Mouse (Mus musculus) testis, postnatal 10 days (tissue): ENCODE measurements around the gene Mc1r.

Experiments used
- DNase-seq: peaks from one replicate; pipeline ENCODE4 v3.0.0; 2021; ENCODE audit warnings: low spot score

Gene Mc1r

DNA sequence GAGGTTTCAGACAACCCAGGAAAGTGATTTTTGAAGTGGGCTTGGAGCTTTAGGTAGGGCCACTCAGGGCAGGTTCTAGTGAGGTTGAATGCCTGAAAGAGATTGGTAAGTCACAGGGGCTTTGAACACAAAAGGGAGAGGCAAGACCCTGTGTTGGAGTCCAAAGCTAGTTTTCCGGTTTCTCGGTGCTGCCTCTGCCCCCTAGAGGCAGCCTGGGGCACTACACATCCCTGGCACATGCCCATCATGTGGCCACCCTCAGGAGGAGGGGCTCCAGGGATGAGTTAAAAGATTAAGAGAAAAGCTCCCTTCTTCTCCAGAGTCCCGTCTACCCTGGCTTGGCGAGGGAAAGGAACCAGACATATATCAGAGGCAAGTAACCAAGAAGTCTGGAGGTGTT is at the start of gene Mc1r:
Gene Mc1r (plus strand): TSS at position 322 of the 400 bp plus-strand sequence.
- DNase-seq, result peak; percentile 80

DNA sequence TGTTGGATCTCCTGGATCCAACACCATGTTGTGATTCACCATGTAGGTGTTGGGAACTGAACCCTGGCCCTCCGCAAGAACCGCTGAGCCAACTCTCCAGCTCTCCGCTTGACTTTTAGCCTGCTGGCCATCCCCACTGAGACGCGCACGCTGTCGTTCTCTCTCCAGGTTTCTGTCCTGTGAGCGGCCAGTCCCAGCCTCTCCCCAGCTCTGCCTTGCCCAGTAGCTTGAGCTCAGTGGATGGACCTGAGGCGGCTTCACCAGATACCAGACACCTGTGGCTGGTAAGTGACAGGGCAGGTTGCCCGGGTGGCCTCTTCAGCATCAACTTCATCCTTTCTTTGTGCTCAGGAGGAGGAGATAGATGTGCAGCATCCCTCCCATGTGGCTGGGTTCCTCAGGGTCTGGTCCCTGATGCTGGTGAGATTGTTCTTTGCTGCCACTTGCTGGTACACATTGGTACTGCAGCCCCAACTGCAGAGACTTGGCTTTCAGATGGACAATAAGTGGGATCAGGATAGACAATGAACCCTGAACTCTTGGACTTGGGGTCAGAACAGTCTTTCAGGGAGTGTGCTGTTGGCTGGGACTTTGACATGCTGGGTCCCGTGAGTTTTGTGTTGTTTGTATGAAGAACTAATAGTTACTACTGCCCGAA is 45.7 kb upstream of the Mc1r start:
- peak; percentile 86 for DNase-seq

DNA sequence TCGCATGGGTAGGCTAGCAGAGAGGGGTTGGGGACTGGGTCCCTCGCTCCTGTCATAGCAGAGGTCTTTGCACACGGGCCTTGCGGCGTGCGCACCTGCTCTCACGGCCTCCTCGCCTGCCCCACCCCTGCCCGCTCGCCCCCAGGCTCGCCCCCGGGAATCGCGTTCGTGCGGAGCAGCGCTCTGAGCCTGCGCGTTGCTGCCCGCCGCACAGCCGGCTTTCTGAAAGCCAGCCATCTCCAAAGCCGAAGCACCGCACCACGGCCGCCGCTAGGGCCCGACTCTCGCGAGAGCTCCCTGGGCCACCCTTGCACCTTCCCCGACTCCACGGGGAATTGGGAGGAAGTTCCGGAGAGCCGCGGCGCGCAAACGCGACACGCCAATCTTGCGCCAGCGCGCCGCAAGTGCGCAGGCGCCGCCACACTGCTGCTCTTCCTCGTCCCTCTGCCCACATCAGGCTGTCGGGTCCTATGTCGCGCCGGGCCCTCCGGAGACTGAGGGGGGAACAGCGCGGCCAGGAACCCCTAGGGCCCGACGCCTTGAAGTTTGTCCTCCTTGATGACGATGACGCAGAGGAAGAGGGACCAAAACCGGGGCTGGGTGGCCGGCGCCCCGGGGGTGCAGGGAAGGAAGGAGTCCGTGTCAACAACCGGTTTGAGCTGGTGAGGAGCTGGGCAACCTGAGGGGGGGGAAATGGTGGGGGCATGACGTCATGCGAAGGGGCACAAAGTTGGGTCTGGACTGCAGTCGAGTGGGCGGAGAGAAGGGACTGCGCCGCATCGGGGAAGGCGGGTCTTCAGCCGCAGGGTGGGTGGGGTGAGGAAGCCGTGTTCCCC is 33.3 kb upstream of the Mc1r start, which contains the start of gene Tcf25:
Gene Tcf25 (plus strand): TSS at position 351 of the 836 bp plus-strand sequence.
- DNase-seq, result peak; percentile 96

DNA sequence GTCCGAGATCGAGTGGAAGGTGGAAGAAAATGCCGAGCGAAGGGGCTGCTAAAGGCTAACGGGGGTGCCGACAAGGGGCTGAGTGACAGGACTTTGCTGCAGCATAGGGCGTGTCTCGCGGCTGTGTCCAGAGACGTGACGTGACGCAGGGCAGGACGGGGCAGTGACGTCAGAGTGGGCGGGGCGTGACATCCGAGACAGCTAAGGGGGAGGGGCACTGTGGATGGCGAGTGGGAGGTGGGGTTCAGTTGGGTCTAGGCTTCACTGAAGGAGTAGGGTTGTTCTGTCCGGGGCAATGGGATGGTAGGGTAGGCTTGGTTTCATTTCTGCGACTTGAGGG is 32.7 kb upstream of the Mc1r start:
- peak; percentile 99 for DNase-seq

DNA sequence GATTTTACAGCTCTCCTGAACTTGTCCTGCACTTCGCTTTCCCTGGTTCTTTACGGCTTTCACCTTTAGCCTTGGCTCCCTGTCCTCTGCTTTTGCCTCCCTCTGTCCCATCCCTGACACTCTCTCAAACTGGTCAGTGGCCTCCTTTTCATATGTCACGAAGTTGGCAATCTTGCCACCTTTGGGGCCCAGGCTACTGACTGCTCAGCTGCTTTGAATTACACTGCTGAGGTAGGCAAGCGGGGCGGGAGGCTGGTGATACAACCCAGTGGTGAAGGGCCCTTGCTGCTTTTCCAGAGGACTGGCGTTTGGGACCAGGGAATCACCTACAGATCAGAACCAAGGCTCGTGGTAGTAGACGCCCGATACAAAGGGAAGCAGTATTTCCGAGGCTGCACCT is 31.2 kb upstream of the Mc1r start:
- no peak for DNase-seq

DNA sequence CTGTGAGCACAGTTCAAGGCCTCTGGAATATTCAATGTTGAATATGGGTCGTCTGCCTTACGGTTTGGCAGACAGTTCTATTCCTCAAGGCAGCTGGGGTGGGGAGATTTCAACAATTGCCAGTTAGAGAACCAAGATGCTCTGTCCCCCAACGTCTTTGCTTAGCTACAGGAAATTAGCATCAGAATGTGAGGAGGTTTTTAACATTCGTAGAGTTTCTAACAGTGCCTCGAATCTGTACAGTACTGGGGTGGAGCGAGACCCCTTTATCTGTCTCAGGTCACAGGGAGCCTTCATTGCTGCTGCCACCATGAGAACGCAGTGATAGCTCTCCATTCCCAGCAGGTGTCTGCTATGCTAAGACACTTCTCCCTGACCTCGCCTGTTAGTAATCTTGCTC is 30.8 kb upstream of the Mc1r start:
- DNase-seq, result no peak

DNA sequence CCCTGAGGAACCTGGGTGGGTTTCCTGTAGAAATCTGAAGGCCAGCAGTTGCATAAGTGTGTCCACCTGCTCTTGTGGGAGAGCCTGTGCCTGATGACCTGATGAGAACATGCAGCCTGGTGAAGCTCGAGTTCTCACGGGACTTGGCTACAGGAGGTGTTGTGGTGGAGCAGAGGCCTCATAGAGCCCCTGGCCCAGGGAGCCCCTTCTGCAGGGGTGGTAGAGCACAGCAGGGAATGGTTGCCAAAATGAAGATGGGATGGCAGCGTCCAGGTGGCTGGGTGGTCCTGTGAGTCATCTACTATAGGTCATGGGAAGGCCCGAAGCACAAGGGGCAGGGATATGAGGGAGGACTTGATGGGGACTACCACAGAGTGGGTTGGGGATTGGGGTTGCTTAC is 25.2 kb upstream of the Mc1r start:
- no peak for DNase-seq

DNA sequence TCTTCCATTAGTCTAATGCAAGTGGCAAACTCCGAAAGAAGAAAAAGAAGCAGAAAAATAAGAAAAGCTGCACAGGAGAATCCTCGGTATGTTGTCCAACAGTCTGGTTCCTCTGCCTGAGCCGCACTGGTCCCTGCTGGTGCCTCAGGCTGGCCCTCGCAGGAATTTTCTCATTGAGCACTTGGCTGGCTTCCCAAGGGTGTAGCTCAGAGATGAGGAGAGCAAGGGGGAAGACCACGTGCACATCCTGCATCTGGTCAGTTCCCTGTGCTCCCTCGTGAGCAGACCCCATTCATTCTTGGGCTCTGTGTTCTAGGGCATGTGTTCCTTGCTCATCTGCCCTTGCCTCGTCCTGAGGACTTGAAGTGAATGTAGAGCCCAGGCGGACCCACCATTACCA is 24.4 kb upstream of the Mc1r start:
- no peak for DNase-seq

DNA sequence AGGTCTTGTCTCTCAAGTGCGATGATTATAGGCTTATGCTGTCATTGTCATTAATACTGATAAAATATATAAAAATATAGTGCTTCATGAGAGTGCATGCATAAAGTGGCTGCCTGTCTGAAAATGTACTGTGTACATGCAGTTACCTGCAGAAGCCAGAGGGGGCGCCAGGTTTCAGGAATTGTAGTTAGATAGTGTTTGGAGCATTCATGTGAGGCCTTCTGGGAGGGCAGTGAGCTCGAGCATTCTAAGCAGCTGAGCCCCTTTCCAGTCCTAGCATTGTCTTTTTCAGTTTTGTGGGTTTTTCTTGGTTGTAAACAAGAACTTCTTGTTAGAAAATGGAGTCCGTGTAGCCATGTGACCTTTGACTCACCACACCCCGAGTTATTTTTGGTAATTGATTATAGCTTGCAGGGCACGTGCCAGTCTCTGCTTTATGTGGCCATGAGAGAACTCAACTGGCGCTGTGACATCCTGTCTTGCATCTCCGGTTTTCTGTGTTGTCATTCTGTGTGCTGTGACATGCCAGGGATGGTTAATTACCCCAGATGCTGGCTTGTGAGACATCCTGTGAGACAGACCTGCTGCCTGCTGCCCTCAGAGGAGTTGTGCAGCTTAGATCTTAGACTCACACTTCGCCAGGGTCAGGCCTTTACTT is 21.9 kb upstream of the Mc1r start:
- peak; percentile 70 for DNase-seq

DNA sequence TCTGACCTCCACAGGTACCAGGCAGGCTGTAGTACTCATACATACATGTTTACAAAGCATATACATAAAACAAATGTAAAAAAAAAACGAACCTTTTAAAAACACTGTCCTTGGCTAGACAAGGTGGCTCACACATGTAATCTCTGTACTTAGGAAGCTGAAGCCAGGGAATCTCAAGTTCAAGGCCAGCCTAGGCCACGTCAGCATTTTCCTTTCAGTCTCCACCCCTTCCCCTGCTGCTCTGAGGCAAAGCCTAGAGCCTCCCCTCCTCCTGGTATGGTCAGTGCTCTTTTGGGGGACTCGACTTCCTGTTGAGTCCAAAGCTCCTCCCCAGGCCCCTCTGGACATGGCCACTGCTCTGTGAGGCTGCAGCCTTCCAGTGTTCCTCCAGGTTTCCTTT is 19.9 kb upstream of the Mc1r start:
- no peak for DNase-seq

DNA sequence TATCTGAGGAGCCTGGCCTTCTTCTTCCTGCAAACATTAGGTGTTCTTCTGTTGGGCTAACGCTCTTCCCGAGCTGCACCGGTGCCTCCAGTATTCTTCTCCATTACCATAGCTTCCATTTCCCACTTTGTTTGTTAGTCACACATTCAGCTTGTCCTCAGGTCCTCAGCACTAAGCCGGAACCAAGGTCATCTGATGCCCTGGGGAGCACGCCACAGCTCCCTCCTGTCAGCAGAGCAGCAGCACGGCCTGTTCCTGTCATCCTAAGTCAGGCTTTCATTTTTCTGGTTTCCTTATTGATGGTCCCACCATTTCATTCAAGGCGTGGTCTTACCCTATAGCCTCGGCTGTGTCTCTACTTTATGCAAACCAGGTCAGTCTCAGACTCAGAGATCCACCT is 19.1 kb upstream of the Mc1r start:
- DNase-seq, result no peak

DNA sequence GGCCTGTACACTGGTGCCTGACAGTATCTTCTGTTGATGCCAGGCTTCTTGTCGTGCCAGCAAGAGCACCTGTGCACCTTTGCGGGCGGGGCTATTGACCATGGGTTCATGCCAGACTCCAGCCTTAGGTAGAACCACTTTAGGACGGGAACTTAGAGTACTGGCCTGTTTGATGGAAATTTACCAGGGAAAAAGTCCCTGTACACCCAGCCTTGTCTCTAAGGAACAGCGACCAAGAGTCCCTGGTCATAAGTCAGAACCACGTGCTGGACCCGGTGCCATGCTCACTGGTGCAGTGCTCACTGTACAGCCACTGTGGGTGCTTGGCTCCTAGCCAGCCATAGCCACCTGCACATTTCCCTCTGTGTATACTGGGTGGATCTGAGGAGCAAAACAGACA is 17.9 kb upstream of the Mc1r start:
- no peak for DNase-seq

DNA sequence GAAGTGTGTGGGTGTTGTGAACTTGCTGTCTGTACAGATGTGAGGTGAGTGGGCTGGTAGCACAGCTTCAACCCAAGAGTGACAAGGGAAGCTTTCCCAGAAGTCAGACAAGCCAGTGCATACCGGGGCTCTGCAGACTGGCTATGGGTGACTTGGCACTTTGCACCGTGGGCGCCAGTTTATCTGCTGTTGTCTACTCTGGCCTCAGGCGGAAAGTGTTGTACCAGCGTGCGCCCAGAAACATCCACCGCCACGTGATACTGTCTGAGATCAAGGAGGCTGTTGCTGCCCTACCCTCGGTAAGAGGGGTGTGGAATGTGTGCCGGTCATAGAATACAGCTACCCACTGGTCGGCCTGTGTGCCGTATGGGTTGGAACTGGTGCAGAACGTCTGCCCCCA is 8.6 kb upstream of the Mc1r start:
- DNase-seq, result no peak

DNA sequence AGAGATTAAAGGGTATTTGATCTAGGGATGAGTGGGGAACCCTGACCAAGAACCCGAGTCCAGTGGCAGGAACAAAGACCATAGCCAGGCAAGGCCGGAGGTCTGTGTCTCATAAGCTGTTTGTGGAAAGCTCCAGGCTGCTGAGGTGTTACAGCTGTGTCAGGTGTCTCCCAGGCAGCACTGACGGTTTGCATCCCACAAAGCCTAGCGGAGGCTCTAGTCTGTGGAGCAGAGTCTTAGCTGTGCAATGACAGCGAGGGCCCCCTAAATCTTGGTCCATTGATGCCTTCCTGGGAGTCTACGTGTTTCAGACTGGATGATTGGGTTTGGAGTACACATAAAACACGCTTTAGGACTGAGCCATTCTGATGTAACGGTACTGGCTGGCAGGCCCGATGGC is 5.0 kb upstream of the Mc1r start:
- no peak for DNase-seq

DNA sequence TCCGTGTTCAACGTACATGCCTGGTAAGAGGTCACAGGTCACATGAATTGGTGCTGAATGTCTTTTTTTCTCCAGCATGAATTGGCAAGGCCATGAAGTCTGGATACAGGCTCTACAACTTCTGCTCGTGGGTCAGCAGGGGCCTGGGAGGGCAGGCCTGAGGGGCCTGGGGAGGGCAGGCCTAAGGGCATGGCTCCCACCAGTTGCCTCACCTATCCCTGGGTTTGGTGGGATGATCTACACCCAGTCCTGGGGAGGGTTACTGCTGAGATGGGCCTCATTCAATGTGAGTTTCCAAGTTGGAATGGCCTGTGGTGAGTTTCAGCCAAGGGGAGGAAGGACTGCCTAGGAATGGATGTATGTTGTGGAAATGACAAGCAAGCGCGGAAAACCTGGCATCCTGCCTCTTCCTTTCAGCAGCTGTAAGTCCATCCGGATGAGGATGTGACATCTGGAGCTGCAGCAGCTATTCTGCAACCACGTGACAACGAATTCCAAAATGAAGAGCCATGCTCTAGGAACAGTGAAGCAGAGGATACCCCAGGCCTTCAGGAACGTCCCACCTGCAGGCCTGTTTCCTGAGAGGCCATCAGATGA is 4.1 kb upstream of the Mc1r start:
- peak; percentile 36 for DNase-seq

DNA sequence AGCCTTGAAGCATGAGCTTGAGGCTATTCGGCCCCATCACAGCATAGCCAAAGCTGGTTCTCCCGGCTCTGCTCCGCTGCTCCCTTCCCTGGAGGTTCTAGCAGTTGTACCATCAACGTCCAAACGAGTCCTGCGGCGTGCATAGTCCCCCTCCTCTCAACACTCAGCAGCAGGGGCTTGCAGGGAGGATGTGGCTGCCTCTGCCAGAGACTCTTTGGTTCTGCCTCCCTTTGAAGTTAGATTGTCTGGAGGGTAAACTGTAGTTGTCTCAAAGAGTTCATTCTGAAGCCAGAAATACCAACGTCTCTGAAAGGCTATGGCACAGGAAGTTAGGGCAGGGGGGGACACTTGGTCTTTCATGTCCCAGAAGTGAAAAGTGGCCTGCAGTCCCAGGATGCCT is 2.4 kb upstream of the Mc1r start:
- no peak for DNase-seq

DNA sequence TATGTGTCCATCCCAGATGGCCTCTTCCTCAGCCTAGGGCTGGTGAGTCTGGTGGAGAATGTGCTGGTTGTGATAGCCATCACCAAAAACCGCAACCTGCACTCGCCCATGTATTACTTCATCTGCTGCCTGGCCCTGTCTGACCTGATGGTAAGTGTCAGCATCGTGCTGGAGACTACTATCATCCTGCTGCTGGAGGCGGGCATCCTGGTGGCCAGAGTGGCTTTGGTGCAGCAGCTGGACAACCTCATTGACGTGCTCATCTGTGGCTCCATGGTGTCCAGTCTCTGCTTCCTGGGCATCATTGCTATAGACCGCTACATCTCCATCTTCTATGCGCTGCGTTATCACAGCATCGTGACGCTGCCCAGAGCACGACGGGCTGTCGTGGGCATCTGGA is 705 bp downstream of the Mc1r start:
- DNase-seq, result no peak

DNA sequence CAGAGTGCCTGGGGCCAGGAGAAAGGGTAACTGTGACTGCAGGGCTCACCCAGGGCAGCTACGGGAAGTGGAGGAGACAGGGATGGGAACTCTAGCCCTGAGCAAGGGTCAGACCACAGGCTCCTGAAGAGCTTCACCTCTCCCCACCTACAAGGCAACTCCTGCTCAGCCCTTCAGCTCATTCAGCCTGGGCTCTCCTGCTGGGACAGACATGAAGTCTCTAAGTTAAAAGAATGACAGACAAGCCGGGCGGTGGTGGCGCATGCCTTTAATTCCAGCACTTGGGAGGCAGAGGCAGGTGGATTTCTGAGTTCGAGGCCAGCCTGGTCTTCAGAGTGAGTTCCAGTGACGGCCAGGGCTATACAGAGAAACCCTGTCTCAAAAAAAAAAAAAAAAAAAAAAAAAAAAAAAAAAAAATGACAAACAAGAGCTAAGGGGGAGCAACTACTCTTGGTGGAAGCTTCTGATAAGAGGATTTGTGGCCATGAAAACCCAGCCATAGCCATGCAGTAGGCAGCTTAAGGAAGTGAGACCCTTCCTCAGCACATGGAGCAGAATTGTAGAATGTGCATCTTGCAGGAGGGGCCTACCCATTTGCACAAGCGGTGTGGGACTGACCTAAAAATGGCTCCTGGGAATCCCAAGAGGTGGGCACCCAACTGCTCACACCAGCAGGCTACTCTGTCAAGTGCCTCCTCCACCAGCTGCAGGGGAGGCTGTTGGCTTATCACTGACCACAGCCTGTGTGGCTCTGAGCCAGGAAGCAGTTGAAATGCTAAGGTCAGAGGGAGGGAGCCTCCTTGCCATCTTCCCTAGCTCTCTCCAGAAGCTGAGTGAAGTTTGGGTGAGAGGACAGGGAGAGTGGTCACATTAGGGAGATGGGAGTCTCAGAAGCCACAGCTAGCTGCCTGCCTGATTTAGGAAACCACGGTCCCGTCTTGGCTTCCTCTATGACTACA is 2.0 kb downstream of the Mc1r start:
- DNase-seq, result peak; percentile 80

DNA sequence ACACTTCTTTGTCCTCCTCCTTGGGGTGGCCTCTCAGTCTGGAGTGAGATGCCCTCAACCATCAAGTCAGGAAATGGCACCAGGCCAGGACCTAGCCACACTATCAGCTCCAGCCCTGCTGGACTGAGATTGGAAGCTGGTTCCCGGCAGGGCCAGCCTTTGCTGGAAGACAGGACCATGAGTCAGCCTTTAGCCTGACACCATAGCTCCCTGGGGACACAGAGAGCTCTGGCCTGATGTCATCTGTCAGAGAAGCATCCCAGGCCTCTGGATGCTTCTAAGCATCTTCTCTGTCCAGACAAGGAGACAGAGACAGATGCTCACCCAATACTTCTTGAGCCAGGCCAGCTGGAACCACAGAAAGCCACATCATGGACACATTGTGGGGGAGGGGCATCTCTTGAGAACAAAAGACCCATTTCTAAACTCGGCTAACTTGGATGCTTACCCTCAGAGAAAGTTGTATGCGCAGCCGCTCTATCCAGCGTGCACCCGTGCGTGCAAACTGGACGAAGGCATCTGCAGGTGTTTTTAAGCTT is 3.2 kb downstream of the Mc1r start:
- peak; percentile 71 for DNase-seq

DNA sequence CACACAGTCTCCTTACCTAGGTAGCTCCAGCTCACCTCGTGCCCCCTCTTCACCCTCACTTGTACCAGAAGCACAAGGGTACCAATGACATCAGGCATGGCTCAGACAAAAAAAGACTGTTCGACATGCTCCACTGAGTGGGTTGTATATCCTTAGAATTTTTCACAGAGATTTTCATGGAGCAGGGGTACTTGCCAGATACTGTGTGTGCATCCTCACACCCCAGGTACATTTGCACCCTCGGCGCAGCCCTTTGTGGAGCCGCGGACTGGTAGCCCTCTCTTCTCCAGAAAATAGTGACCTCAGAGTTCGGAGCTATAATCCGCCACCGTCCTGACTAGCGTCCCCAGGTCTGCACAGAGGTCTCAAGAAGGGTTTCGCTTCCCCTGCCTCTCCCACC is 3.9 kb downstream of the Mc1r start:
- DNase-seq, result no peak

DNA sequence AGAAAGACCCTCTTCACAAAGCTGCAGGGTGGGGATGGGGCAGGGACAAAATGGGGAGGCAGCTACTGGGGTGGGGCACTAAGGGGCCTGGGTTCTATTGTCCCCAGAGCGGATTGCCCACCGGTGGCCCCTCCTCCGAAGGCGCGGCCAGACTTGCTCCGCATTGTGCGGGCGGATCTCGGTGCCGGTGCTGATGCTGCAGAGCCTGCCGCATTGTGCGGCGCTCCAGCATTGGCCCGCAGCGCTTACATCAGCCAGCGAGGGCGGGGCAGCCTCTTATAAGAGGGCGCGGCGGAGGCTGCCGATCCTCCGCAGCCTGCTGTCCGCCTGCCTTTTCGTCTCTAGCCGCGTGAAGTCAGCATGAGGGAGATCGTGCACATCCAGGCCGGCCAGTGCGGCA is 4.3 kb downstream of the Mc1r start, which contains the start of gene Tubb3:
Gene Tubb3 (plus strand): TSS at position 179 of the 400 bp plus-strand sequence.
- peak; percentile 82 for DNase-seq
